Mouse (Mus musculus): ENCODE measurements at regions not wholly inside any gene's neighbourhood (a gene's known extent, or its start where the extent isn't known, plus 50 kb on each side); places are given as distances from the start of the nearest gene placed in this dataset.
A peak's percentile ranks its signal among the peaks of the same experiment; 100 is the strongest.
"Not testable (repeated sequence)": the region's sequence is repeated elsewhere in the genome, so short reads cannot be mapped to it uniquely, and the experiment has no call there.

GRCm38 (mm10) chr5:3141841-3142240 is 199.4 kb upstream of the Cdk6 start:
- DNase-seq (ENCODE audit: low spot score in 2 of 2), result not testable (repeated sequence)

GRCm38 (mm10) chr5:3146544-3147295 is 194.6 kb upstream of the Cdk6 start:
- DNase-seq (ENCODE audit: low spot score in 2 of 2), result peak; percentile 28 to 36

DNA sequence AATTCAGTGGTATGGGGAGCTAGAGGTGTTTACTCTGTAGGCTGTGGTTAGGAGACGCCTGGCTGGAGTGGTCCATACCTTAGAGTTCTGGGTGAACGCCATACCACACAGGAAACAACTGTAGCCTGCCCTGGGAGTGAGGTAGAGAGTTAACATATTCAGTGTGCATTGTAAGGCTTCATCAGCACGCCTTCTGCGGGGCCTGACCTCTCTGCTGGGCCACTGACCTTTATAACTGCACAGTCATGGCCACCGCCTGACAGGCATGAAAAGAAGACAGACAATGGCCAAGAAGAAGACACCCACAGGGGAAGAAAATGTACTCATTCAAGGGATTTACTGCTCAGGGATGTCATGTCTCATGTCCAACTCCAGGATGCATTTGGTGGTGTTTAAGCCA is 191.4 kb upstream of the Cdk6 start:
- not testable (repeated sequence) for DNase-seq (ENCODE audit: low spot score in 2 of 2)

GRCm38 (mm10) chr5:3150766-3151165 is 190.5 kb upstream of the Cdk6 start:
- DNase-seq (ENCODE audit: low spot score in 2 of 2), result not testable (repeated sequence)

DNA sequence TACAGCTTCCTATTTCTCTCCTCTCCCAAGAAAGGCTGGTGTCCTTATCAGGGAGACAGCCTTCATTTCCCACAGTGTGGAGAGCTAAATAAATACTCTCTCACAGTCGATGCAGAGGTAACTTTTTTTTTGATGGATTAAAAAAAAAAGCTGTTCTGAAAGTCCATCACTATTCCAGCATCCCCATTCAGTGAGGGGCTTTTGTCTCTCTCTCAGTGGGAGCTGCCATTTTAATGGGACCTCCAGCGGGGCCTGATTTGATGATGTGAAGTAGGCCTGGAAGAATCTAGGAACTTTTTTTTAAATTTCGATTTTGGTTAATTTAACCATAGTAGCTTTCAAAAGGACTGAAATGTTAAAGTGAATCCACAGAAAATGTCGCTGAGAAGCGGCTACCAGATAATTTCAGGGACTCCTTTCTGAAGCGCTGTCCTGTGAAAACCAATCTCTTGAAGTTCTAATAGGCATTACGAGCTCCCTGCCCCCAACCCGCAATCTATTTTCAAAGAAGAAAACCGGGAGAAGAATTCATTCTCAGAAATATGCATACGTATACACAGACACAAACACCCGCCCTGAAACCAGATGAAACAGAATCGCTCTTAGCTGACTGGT is 189.6 kb upstream of the Cdk6 start:
- DNase-seq (ENCODE audit: low spot score in 2 of 2), result peak in 1 of 2 experiments; percentile 26

DNA sequence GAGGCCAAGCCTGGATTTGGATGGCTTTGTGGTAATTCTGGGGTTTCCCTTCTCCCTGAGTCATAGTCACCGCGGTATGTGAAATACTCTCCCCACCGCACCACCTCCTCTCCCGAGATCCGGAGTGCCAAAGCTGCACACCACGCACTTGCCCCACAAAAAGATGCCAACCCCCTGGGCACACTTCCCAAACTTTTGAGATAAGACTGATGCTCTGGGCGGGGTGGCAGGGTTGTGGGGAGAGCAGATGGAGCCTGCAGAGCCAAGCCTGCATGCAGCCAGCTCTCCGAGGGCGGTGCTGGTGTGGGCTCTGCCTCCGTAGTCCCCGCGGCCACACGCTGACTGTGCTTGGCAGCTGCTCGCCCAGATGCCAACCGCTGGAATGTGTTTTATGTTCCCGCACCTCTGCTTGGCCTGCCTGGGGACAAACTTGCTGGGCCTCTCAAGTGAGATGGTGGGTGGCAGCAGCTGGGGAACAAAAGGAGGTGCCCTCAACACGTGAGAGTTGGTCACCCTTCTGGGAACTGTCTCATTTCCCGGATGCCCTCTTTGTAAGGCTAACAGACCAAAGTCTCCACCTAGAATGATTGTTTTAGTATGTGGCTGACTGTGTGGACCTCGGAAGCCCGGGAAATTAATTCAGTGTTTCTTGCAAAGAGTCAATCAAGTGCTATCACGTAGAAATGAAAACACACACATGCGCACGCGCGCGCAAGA is 189.0 kb upstream of the Cdk6 start:
- peak; percentile 77 to 79 for DNase-seq (ENCODE audit: low spot score in 2 of 2)

DNA sequence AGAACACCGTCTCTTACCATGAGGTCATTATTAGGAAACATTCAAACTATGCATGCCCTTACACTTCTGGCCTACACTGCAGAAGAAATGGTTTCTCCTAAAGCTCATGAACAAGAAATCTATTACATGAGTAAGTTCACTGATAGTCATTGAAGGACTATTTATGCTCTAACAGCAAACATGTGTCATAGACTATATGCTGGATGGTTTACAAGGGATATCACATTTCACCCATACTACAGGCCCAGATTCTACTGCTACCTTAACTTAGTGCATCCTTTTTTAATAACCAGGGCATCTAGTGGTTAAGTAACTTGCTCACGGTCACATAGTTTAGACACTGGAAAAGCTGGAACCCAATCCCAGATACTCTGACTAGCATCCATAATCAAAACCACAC is 175.8 kb upstream of the Cdk6 start:
- not testable (repeated sequence) for DNase-seq (ENCODE audit: low spot score in 2 of 2)

DNA sequence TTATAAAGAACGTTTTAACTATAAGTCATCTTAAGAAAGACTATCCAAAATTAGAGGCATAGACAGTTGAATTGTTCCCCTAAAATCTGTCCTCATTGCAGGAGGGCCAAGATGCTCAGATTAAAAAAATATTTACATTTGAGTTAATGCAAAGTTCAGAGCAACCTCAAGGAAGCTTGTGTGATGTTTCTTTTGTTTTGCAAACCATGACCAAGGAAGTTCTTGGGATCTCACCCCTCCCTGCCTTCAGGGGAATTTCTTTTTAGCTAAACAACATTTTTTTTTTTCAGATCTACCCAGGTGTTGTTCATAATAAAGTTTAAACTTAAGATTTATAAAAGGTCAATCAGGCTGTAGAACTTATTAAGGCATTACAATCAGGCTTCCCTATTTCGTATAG is 174.8 kb upstream of the Cdk6 start:
- DNase-seq (ENCODE audit: low spot score in 2 of 2), result not testable (repeated sequence)

- DNase-seq (ENCODE audit: low spot score in 2 of 2), result not testable (repeated sequence)
Observed at GRCm38 (mm10) chr5:3193592-3193991, 147.7 kb upstream of the Cdk6 start.

DNA sequence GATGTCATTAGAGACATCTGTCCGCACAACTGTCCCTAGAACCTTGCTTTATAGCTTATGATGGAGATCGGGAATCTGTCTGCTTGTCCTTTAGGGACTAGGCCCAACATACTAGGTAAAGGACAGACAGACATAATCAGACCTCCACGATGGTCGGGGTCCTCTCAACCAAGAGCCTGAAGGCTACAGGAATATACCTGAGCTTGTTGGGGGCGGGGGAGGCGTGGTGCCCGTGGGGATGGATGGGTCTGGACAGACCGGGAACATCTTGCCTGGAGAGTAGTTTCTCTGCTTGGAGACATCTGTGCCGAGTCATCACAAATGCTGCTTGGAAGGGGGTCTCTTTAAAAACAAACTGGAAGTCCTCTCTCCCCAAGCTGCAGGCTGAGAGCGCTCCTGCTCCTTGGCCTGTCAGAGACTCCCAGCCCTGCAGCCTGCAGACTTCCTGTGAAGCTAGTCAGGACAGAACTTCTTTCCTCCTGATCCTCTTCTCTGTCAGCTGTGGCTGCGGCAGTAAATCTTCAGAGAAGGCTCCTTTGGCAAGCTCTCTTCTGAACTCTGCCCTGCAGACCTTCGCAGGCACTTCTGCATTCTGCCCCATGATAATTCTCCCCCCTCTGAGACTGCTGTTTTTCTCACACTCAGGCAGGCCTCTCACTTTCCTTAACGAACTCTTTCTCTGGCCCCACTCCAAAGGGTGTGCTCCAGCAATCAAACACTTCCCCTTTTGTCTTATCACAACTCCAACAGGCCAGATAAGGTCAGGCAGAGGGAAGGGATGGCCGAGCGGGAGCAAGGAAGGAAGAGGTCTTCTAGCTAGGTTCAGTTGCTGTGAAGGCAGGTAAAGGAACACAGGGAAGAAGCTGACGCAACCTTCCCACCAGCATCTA is 143.1 kb upstream of the Cdk6 start:
- DNase-seq (ENCODE audit: low spot score in 2 of 2), result peak; percentile 23

DNA sequence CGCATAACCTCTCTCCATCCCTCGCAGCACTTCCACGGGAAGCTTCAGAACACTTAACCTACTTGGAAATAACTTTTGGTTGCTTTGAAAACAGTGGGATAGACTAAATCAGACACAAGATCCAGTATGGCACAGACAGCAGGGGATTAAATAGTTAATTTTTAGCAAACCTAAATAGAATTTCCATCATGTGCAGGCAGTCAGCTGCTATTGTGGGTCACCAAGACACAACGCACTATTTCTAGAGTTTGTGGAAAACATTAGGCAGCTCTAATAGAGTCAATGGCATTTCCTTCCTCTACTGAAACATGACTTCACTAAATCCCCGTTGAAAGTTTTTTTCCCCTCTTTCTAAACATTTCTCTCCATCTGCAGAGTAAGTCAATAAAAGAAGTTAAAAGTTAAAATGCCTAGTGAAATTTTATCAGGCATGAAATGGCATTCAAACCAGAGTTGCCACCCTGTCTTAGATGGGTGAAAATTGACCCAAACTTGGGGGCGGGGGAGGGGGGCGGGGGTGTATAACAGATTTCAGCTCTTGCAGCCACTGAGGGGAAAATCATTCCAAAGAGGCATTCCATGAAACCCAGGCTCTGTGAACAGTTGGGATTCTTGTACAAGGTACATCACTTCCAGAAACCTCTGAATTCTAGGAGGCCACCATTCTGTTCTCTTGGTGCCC is 142.3 kb upstream of the Cdk6 start:
- DNase-seq (ENCODE audit: low spot score in 2 of 2), result not testable (repeated sequence)

- not testable (repeated sequence) for DNase-seq (ENCODE audit: low spot score in 2 of 2)
Observed at GRCm38 (mm10) chr5:3206160-3206559, 135.1 kb upstream of the Cdk6 start.

- not testable (repeated sequence) for DNase-seq (ENCODE audit: low spot score in 2 of 2)
Observed at GRCm38 (mm10) chr5:3208293-3208692, 133.0 kb upstream of the Cdk6 start.

- no peak for DNase-seq (ENCODE audit: low spot score in 2 of 2)
Observed at GRCm38 (mm10) chr5:3211284-3211683, 130.0 kb upstream of the Cdk6 start.

DNA sequence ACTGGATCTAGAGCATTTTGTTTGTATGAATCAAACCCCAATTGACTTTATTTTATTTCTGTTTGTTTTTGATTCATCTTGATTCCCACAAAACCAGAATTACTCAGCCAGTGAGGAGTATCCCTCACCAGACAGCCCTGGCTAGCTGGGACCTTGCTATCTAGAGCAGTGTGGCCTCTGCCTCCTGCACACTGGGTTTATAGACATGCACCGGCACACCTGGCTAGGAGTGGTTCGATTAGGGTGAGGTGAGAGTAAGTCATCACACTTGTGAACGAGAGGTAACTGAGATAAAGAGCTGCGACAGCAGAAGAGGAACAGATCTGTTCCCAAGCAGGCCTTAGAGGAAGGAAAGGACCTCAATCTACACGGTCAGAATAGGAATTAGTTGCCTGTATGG is 125.2 kb upstream of the Cdk6 start:
- DNase-seq (ENCODE audit: low spot score in 2 of 2), result no peak

DNA sequence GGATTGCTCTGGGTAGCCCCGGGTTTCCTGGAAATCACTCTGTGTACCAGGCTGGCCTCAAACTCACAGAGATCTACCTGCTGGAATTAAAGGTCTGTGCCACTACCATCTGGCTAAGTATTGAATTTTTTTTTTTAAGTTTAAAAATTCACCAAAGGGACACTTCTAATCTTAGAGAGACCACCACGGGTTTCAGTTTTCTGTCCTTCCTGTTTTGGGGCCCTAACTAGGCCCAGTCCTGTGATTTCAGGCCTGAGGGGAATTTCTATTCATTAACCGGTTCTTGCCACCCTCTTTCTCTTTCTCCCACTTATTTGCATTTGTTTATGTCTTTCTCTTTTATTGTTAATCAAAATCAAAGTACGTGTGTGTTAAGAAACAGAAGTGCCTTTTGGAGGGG is 122.1 kb upstream of the Cdk6 start:
- no peak for DNase-seq (ENCODE audit: low spot score in 2 of 2)

- no peak for DNase-seq (ENCODE audit: low spot score in 2 of 2)
Observed at GRCm38 (mm10) chr5:3219770-3220169, 121.5 kb upstream of the Cdk6 start.

GRCm38 (mm10) chr5:3223819-3224218 is 117.5 kb upstream of the Cdk6 start:
- not testable (repeated sequence) for DNase-seq (ENCODE audit: low spot score in 2 of 2)

DNA sequence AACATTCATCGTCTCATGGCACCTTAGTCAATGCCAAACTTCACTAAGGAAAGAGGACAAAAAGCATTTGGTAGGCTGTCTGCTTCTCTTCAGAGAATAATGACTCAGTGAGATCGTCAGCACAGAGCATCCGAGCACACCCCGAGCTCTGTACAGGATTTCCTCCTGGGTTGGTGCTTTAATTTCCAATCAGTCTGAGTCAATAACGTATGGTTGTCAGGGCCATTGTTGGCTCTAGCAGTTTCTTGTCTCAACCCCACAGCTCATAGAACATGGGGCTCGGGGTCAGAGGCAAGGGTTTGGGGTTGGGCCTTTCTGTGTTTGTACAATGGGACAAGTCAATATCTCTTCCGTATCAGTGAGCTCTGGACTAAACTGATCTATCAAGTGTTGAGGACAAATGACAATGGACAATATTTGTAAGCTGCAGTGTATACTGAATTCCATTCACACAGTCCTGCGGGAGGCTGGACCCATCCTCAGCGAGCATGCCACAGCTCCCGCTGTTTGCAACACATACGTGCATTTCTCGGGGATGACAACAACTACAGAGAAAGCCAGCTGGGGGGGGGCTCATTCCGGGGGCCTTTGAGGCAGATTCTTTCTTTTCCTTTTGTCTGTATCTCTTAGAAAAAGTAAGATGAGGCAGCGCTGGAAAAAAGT is 116.8 kb upstream of the Cdk6 start:
- DNase-seq (ENCODE audit: low spot score in 2 of 2), result not testable (repeated sequence)

GRCm38 (mm10) chr5:3225358-3225757 is 115.9 kb upstream of the Cdk6 start:
- DNase-seq (ENCODE audit: low spot score in 2 of 2), result not testable (repeated sequence)
